Mouse (Mus musculus): ENCODE results near the gene Ripply2. TPM values are rescaled to one million over a fixed set of nuclear protein-coding genes. Genes with fewer than 3 reads are reported as not detected.

Ripply2 gene
- polyA plus RNA-seq, 2 experiments: not detected

DNA sequence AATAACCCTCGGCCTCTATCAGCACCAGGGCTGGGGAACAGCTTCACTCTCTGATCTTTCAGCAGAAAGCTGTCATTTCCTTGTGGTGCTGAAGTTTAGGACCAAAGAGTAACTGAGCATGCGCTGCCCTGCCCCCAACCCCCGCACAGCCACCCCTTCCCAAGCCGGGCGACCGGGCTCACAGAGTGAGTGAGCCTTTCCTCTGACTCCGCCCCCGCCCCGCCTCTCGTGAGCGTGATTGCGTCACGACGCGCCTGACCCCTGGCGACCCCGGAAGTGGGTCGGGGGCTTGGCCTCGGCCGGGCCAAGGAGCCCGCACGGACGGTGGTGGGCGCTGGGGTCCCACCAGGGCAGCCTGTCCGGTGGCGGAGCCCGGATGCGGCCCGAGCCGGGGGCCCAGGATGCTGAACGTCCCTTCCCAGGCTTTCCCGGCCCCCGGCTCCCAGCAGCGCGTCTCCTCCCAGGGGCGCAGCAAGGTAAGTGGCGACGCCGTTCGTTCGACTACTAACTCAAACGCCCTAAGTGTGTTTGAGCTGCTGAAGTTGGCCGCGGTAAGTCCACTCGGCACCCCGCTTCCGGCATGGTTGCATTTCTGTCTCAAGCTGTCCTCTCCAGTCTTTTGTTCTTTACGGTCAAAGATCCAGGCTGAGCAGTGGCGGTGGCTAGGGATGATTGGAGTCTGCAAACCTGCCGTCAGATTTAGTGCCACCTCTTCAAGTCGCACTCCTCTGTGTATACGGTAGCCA lies 6.6 kb downstream of the Ripply2 start, which contains the start of gene Cyb5r4:
TSS of gene Cyb5r4 (plus strand) at position 237 of the 746 bp plus-strand sequence.
- peak within 1 kb of the TSS; percentile 65 for H3K4me3 ChIP-seq (replicated peaks; ENCODE audit: low read length)
- no peaks in the 10 kb centered on the region for H3K9me3 ChIP-seq (ENCODE audit: control insufficient read depth, low read length)
- H3K27ac ChIP-seq (replicated peaks; ENCODE audit: low read depth, low read length): peak within 1 kb of the TSS; percentile 30
- 1% methylated on average over 49 of the region's 52 CpGs for WGBS
- DNase-seq (ENCODE audit: low spot score) (peak; percentile 98), ATAC-seq (ENCODE audit: low FRiP score, low read depth) (peak; percentile 100)
- TF ChIP-seq POLR2A (IDR thresholded peaks at IDR 0.05; ENCODE audit: borderline replicate concordance, extremely low read depth, insufficient read depth, insufficient read length): 0 out of 2 replicates have a peak, but pooled peaks have one; percentile 47
- peak within 1 kb of the TSS; percentile 53 for H3K4me2 ChIP-seq (replicated peaks; ENCODE audit: low read depth, low read length, severe bottlenecking)
- no peaks in the 10 kb centered on the region for H3K36me3 ChIP-seq (ENCODE audit: control insufficient read depth, insufficient read depth, low read length)
- H3K9ac ChIP-seq (ENCODE audit: low read depth, low read length, severe bottlenecking): peak within 1 kb of the TSS; percentile 58
- 0 out of 2 replicates have a peak, but pooled peaks cover 6% of the 10 kb centered on the region for H3K27me3 ChIP-seq (ENCODE audit: control insufficient read depth, insufficient read depth, low read length)
- peaks cover 5% of the 10 kb centered on the region; the same call in 1 of the 2 replicates for H3K4me1 ChIP-seq (ENCODE audit: control insufficient read depth, insufficient read depth, low read length)

- ATAC-seq (ENCODE audit: low FRiP score, low read depth) (no peak), DNase-seq (ENCODE audit: low spot score) (no peak)
- 68% methylated on average over 6 of the region's 6 CpGs for WGBS
- H3K9ac ChIP-seq (ENCODE audit: low read depth, low read length, severe bottlenecking): no peak overlapping the region
- H3K27ac ChIP-seq (replicated peaks; ENCODE audit: low read depth, low read length): no peak overlapping the region
- no peaks in the 10 kb centered on the region for H3K9me3 ChIP-seq (ENCODE audit: control insufficient read depth, low read length)
- H3K4me1 ChIP-seq (ENCODE audit: control insufficient read depth, insufficient read depth, low read length): peaks cover 5% of the 10 kb centered on the region; the same call in 1 of the 2 replicates
- no peak overlapping the region for H3K4me2 ChIP-seq (replicated peaks; ENCODE audit: low read depth, low read length, severe bottlenecking)
- no peak overlapping the region for H3K4me3 ChIP-seq (replicated peaks; ENCODE audit: low read length)
- no peaks in the 10 kb centered on the region for H3K27me3 ChIP-seq (ENCODE audit: control insufficient read depth, insufficient read depth, low read length)
- TF ChIP-seq POLR2A (IDR thresholded peaks at IDR 0.05; ENCODE audit: borderline replicate concordance, extremely low read depth, insufficient read depth, insufficient read length): no peak
- no peaks in the 10 kb centered on the region for H3K36me3 ChIP-seq (ENCODE audit: control insufficient read depth, insufficient read depth, low read length)
These were observed 10.4 kb downstream of the Ripply2 start for GRCm38 (mm10) chr9:87025764-87026163.

GRCm38 (mm10) chr9:87027423-87028084 lies 12.2 kb downstream of the Ripply2 start:
- no peaks in the 10 kb centered on the region for H3K27me3 ChIP-seq (ENCODE audit: control insufficient read depth, insufficient read depth, low read length)
- peaks cover 5% of the 10 kb centered on the region; the same call in 1 of the 2 replicates for H3K4me1 ChIP-seq (ENCODE audit: control insufficient read depth, insufficient read depth, low read length)
- no peak overlapping the region for H3K4me2 ChIP-seq (replicated peaks; ENCODE audit: low read depth, low read length, severe bottlenecking)
- no peak overlapping the region for H3K27ac ChIP-seq (replicated peaks; ENCODE audit: low read depth, low read length)
- H3K9ac ChIP-seq (ENCODE audit: low read depth, low read length, severe bottlenecking): no peak overlapping the region
- no peaks in the 10 kb centered on the region for H3K36me3 ChIP-seq (ENCODE audit: control insufficient read depth, insufficient read depth, low read length)
- ATAC-seq (ENCODE audit: low FRiP score, low read depth): no peak
- no peaks in the 10 kb centered on the region for H3K9me3 ChIP-seq (ENCODE audit: control insufficient read depth, low read length)
- 42% methylated on average over 8 of the region's 8 CpGs for WGBS
- no peak for TF ChIP-seq POLR2A (IDR thresholded peaks at IDR 0.05; ENCODE audit: borderline replicate concordance, extremely low read depth, insufficient read depth, insufficient read length)
- H3K4me3 ChIP-seq (replicated peaks; ENCODE audit: low read length): no peak overlapping the region
- peak; percentile 85 for DNase-seq (ENCODE audit: low spot score)

- WGBS: 84% methylated on average over 4 of the region's 4 CpGs
- no peak for ATAC-seq (ENCODE audit: low FRiP score, low read depth)
- H3K4me3 ChIP-seq (replicated peaks; ENCODE audit: low read length): no peak overlapping the region
- H3K27ac ChIP-seq (replicated peaks; ENCODE audit: low read depth, low read length): no peak overlapping the region
- no peak for TF ChIP-seq POLR2A (IDR thresholded peaks at IDR 0.05; ENCODE audit: borderline replicate concordance, extremely low read depth, insufficient read depth, insufficient read length)
- peaks cover 8% of the 10 kb centered on the region; the same call in 1 of the 2 replicates for H3K4me1 ChIP-seq (ENCODE audit: control insufficient read depth, insufficient read depth, low read length)
- no peak for DNase-seq (ENCODE audit: low spot score)
- no peaks in the 10 kb centered on the region for H3K9me3 ChIP-seq (ENCODE audit: control insufficient read depth, low read length)
- H3K9ac ChIP-seq (ENCODE audit: low read depth, low read length, severe bottlenecking): no peak overlapping the region
- H3K27me3 ChIP-seq (ENCODE audit: control insufficient read depth, insufficient read depth, low read length): no peaks in the 10 kb centered on the region
- H3K4me2 ChIP-seq (replicated peaks; ENCODE audit: low read depth, low read length, severe bottlenecking): no peak overlapping the region
- H3K36me3 ChIP-seq (ENCODE audit: control insufficient read depth, insufficient read depth, low read length): no peaks in the 10 kb centered on the region
These were observed 16.9 kb downstream of the Ripply2 start for GRCm38 (mm10) chr9:87032196-87032595.

DNA sequence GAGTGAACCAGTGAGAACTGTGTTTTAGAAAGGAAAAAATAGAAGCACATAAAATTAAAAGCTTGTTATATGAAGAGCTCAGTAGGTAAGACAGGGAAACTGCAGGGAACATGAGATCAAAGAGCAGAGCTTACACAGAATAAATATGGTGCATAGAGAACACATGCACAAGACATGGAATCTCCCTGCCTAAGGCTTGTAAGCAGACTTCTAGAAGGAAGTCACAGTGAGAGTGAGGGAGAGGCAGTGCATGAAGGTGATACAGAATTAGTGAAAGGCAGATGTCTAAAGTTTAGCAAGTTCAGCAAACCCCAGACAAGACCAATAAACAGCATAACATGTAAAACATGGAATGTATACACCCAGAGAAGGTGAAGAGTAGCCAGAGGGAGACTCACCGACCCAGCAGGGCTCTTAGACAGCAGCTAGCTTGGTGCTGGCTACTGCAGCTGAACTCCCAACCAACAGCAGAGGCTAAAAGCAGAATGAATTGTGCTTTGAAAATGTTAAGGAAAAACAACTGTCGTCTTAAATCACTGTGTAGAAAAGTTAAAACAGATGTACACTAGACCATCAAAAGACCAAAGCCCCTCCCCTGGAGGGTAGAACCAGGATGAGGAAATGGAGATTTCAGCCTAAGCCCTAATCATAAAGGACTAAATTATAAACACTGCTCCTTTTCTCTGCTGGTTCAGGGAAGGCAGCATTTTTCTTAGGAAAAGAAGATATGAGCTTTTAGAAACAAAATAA lies 19.7 kb downstream of the Ripply2 start:
- Histone ChIP-seq H3K4me2 (replicated peaks; ENCODE audit: low read depth, low read length, severe bottlenecking) (no peak overlapping the region), H3K9me3 (ENCODE audit: control insufficient read depth, low read length) (no peaks in the 10 kb centered on the region), H3K36me3 (ENCODE audit: control insufficient read depth, insufficient read depth, low read length) (no peaks in the 10 kb centered on the region), H3K27ac (replicated peaks; ENCODE audit: low read depth, low read length) (0 out of 2 replicates have a peak overlapping the region, but pooled peaks have one; percentile 45), H3K4me1 (ENCODE audit: control insufficient read depth, insufficient read depth, low read length) (peaks cover 8% of the 10 kb centered on the region; the same call in 1 of the 2 replicates), H3K4me3 (replicated peaks; ENCODE audit: low read length) (no peak overlapping the region), H3K27me3 (ENCODE audit: control insufficient read depth, insufficient read depth, low read length) (no peaks in the 10 kb centered on the region), H3K9ac (ENCODE audit: low read depth, low read length, severe bottlenecking) (no peak overlapping the region)
- DNase-seq (ENCODE audit: low spot score) (peak; percentile 31), ATAC-seq (ENCODE audit: low FRiP score, low read depth) (no peak)
- no peak for TF ChIP-seq POLR2A (IDR thresholded peaks at IDR 0.05; ENCODE audit: borderline replicate concordance, extremely low read depth, insufficient read depth, insufficient read length)
- WGBS: 9% methylated on average over 2 of the region's 2 CpGs
